ENCODE assay signal across 9 mouse cellular contexts in genomic region chr11:83832389-83832788, GRCm38 (mm10). TPM values are rescaled to one million over a fixed set of nuclear protein-coding genes. Genes with fewer than 3 reads are reported as not detected.
DNase-seq lines count a peak whose midpoint lies in the region; ATAC-seq and TF ChIP-seq lines count a peak whose summit lies in the region.
"Had no signal": no experiment of that assay in that cellular context is flagged by ENCODE, and none has a peak within 500 bp of the region (broad histone marks: within the 10 kb centered on the region; RNA-seq: fewer than 3 reads in every experiment).

No protein-coding gene starts in this region.

- no peaks in the 10 kb centered on the region for H3K4me1 ChIP-seq in heart, postnatal 0 days (ENCODE audit: control insufficient read depth, insufficient read depth)
- H3K4me1 ChIP-seq: embryonic facial prominence, embryonic 15.5 days had no signal

- no peak for DNase-seq in heart, postnatal 0 days (ENCODE audit: low spot score)
- DNase-seq in heart, postnatal 25 days (ENCODE audit: low spot score): no peak
- peak; percentile 31 to 74 for DNase-seq in spleen, postnatal 4 days (ENCODE audit: low spot score in 2 of 2)
- DNase-seq in spleen, postnatal 14 days (ENCODE audit: low spot score in 2 of 2): no peak
- DNase-seq in brain, embryonic 14.5 days (ENCODE audit: low read depth): peak; percentile 31
- peak; percentile 40 for DNase-seq in lung, postnatal 10 days
- DNase-seq in heart, adult 8-10 months (ENCODE audit: low spot score): no peak

- no peaks in the 10 kb centered on the region for H3K36me3 ChIP-seq in heart, postnatal 0 days (replicated peaks; ENCODE audit: control insufficient read depth, insufficient read depth, low read length)
- H3K36me3 ChIP-seq: embryonic facial prominence, embryonic 15.5 days had no signal

- no peaks in the 10 kb centered on the region for H3K27me3 ChIP-seq in heart, postnatal 0 days (ENCODE audit: control insufficient read depth, insufficient read depth, low read length)
- H3K27me3 ChIP-seq: embryonic facial prominence, embryonic 15.5 days had no signal

- TF ChIP-seq EP300 in heart, postnatal 0 days (IDR thresholded peaks at IDR 0.05; ENCODE audit: low read depth): no peak

- H3K9ac ChIP-seq in heart, postnatal 0 days (replicated peaks; ENCODE audit: low read depth, low read length): no peak overlapping the region
- H3K9ac ChIP-seq: embryonic facial prominence, embryonic 15.5 days had no signal

- H3K4me3 ChIP-seq in heart, postnatal 0 days (ENCODE audit: low read depth, low read length): no peak overlapping the region
- H3K4me3 ChIP-seq: embryonic facial prominence, embryonic 15.5 days had no signal

- no peak for TF ChIP-seq POLR2A in brain, embryonic 14.5 days (IDR thresholded peaks at IDR 0.05; ENCODE audit: borderline replicate concordance, extremely low read depth, insufficient read depth, insufficient read length, poor library complexity, severe bottlenecking)

- no peaks in the 10 kb centered on the region for H3K9me3 ChIP-seq in heart, postnatal 0 days (replicated peaks; ENCODE audit: control insufficient read depth, low read length)
- H3K9me3 ChIP-seq: embryonic facial prominence, embryonic 15.5 days had no signal

- no peak overlapping the region for H3K4me2 ChIP-seq in heart, postnatal 0 days (ENCODE audit: low read depth, low read length)
- H3K4me2 ChIP-seq: embryonic facial prominence, embryonic 15.5 days had no signal

- H3K27ac ChIP-seq in heart, postnatal 0 days (ENCODE audit: low read depth): no peak overlapping the region
- H3K27ac ChIP-seq: embryonic facial prominence, embryonic 15.5 days had no signal

- WGBS in heart, postnatal 0 days: 30% methylated on average over 8 of the region's 8 CpGs

- TF ChIP-seq CTCF in heart, postnatal 0 days (IDR thresholded peaks at IDR 0.05; ENCODE audit: low read depth): peak; percentile 51
- peak; percentile 71; the same call in 1 of the 2 replicates for TF ChIP-seq CTCF in brain, embryonic 14.5 days (IDR thresholded peaks at IDR 0.05; ENCODE audit: borderline replicate concordance, extremely low read depth, insufficient read depth, insufficient read length)

- no peak for ATAC-seq in heart, postnatal 0 days (ENCODE audit: insufficient read depth, low read depth)
- no peak for ATAC-seq in monocyte, adult 5-6 weeks (replicated peaks; ENCODE audit: insufficient number of reproducible peaks, low FRiP score, low TSS enrichment, poor library complexity, severe bottlenecking)

- intact Hi-C loops in heart, postnatal 25 days (cut with DNase I): no loop called here

RNA-seq across cellular contexts. Expression of gene Hnf1b, which starts 17.5 kb away (rescaled TPM):
- not detected in 2 replicates for total RNA-seq in heart, postnatal 0 days (2014; rRNA removed; ENCODE audit: low replicate concordance)
- polyA plus RNA-seq in heart, postnatal 0 days (2015; fragmentation: Nextera tagmentation; extraction: Ambion mirVana): 0.05 TPM in 1 of 2 replicates, not detected in the other
- total RNA-seq in heart, postnatal 25 days (2021): not detected
- polyA plus RNA-seq in brain, embryonic 14.5 days (2012; rRNA removed): 0.13 and 0.19 TPM in 2 replicates
- total RNA-seq in monocyte, adult 5-6 weeks (2017): not detected in 3 replicates
- not detected for total RNA-seq in heart, adult 8-10 months (2022)
- polyA plus RNA-seq: embryonic facial prominence, embryonic 15.5 days had no signal

Comparison
In these comparisons a context has a peak if more than half of its experiments do, and no peak if none do; other contexts are left out.
1. DNase-seq: peak in spleen, postnatal 4 days (2 of 2), brain, embryonic 14.5 days (single experiment) and lung, postnatal 10 days (single experiment); none in heart, postnatal 0 days (single experiment), heart, postnatal 25 days (single experiment), spleen, postnatal 14 days (0 of 2) and heart, adult 8-10 months (single experiment).